Mouse (Mus musculus): ENCODE measurements around the gene Lipm. TPM values are rescaled to one million over a fixed set of nuclear protein-coding genes. Genes with fewer than 3 reads are reported as not detected.

Gene Lipm
- not detected in 2 replicates for total RNA-seq (2014; fragmentation: Nextera tagmentation)
- total RNA-seq (2017): not detected in 2 replicates

GRCm38 (mm10) chr19:34100633-34101032, at the start of gene Lipm:
TSS of gene Lipm (plus strand) at chr19:34100933.
- no peak for ATAC-seq (replicated peaks; ENCODE audit: low FRiP score, low TSS enrichment, poor library complexity, severe bottlenecking)

GRCm38 (mm10) chr19:34051502-34051901, 49.2 kb upstream of the Lipm start:
- ATAC-seq (replicated peaks; ENCODE audit: low FRiP score, low TSS enrichment, poor library complexity, severe bottlenecking): no peak

- no peak for ATAC-seq (replicated peaks; ENCODE audit: low FRiP score, low TSS enrichment, poor library complexity, severe bottlenecking)
Measured at GRCm38 (mm10) chr19:34063547-34063946, 37.2 kb upstream of the Lipm start.

GRCm38 (mm10) chr19:34064059-34064458, 36.7 kb upstream of the Lipm start:
- no peak for ATAC-seq (replicated peaks; ENCODE audit: low FRiP score, low TSS enrichment, poor library complexity, severe bottlenecking)

GRCm38 (mm10) chr19:34066779-34067472, 33.8 kb upstream of the Lipm start, which contains the start of gene Lipn:
TSS of gene Lipn (plus strand) at chr19:34067358.
- no peak for ATAC-seq (replicated peaks; ENCODE audit: low FRiP score, low TSS enrichment, poor library complexity, severe bottlenecking)

GRCm38 (mm10) chr19:34074239-34074638, 26.5 kb upstream of the Lipm start:
- no peak for ATAC-seq (replicated peaks; ENCODE audit: low FRiP score, low TSS enrichment, poor library complexity, severe bottlenecking)

- ATAC-seq (replicated peaks; ENCODE audit: low FRiP score, low TSS enrichment, poor library complexity, severe bottlenecking): no peak
Measured at GRCm38 (mm10) chr19:34078130-34078529, 22.6 kb upstream of the Lipm start.

- ATAC-seq (replicated peaks; ENCODE audit: low FRiP score, low TSS enrichment, poor library complexity, severe bottlenecking): no peak
Measured at GRCm38 (mm10) chr19:34089011-34089680, 11.6 kb upstream of the Lipm start.

- ATAC-seq (replicated peaks; ENCODE audit: low FRiP score, low TSS enrichment, poor library complexity, severe bottlenecking): no peak
Measured at GRCm38 (mm10) chr19:34095381-34095780, 5.4 kb upstream of the Lipm start.

GRCm38 (mm10) chr19:34096228-34096627, 4.5 kb upstream of the Lipm start:
- no peak for ATAC-seq (replicated peaks; ENCODE audit: low FRiP score, low TSS enrichment, poor library complexity, severe bottlenecking)

GRCm38 (mm10) chr19:34101888-34102287, 1.2 kb downstream of the Lipm start:
- ATAC-seq (replicated peaks; ENCODE audit: low FRiP score, low TSS enrichment, poor library complexity, severe bottlenecking): no peak

GRCm38 (mm10) chr19:34104841-34105240, 4.1 kb downstream of the Lipm start:
- ATAC-seq (replicated peaks; ENCODE audit: low FRiP score, low TSS enrichment, poor library complexity, severe bottlenecking): no peak

GRCm38 (mm10) chr19:34119102-34119501, 18.4 kb downstream of the Lipm start:
- ATAC-seq (replicated peaks; ENCODE audit: low FRiP score, low TSS enrichment, poor library complexity, severe bottlenecking): no peak

GRCm38 (mm10) chr19:34119653-34120052, 18.9 kb downstream of the Lipm start:
- no peak for ATAC-seq (replicated peaks; ENCODE audit: low FRiP score, low TSS enrichment, poor library complexity, severe bottlenecking)

- no peak for ATAC-seq (replicated peaks; ENCODE audit: low FRiP score, low TSS enrichment, poor library complexity, severe bottlenecking)
Measured at GRCm38 (mm10) chr19:34120107-34120731, 19.5 kb downstream of the Lipm start.

- no peak for ATAC-seq (replicated peaks; ENCODE audit: low FRiP score, low TSS enrichment, poor library complexity, severe bottlenecking)
Measured at GRCm38 (mm10) chr19:34138720-34139430, 38.1 kb downstream of the Lipm start.

- ATAC-seq (replicated peaks; ENCODE audit: low FRiP score, low TSS enrichment, poor library complexity, severe bottlenecking): no peak
Measured at GRCm38 (mm10) chr19:34139431-34140046, 38.8 kb downstream of the Lipm start.

- no peak for ATAC-seq (replicated peaks; ENCODE audit: low FRiP score, low TSS enrichment, poor library complexity, severe bottlenecking)
Measured at GRCm38 (mm10) chr19:34148421-34148820, 47.7 kb downstream of the Lipm start.

GRCm38 (mm10) chr19:34151909-34152308, 51.2 kb downstream of the Lipm start:
- ATAC-seq (replicated peaks; ENCODE audit: low FRiP score, low TSS enrichment, poor library complexity, severe bottlenecking): no peak

Data from megakaryocyte-erythroid progenitor cell, adult 5-6 weeks (primary cell).